ENCODE assay signal across 9 mouse cellular contexts in genomic region chr2:91930761-91931291, GRCm38 (mm10). TPM values are rescaled to one million over a fixed set of nuclear protein-coding genes. Genes with fewer than 3 reads are reported as not detected.
DNase-seq lines count a peak whose midpoint lies in the region; ATAC-seq and TF ChIP-seq lines count a peak whose summit lies in the region.
"Had no signal": no experiment of that assay in that cellular context is flagged by ENCODE, and none has a peak within 500 bp of the region (broad histone marks: within the 10 kb centered on the region; RNA-seq: fewer than 3 reads in every experiment).

No protein-coding gene starts in this region.

- peak overlapping the region; percentile 70 for H3K9ac ChIP-seq in heart, embryonic 16.5 days (ENCODE audit: low read length)
- H3K9ac ChIP-seq in limb, embryonic 12.5 days (replicated peaks) = peak overlapping the region; percentile 99
- peak overlapping the region; percentile 87 for H3K9ac ChIP-seq in stomach, embryonic 14.5 days (replicated peaks; ENCODE audit: low read depth, low read length)

- no peak for DNase-seq in gastrocnemius, adult 2 months
- no peak for DNase-seq in gastrocnemius, postnatal 25 days
- DNase-seq in R1 (ENCODE audit: low read depth, low spot score) = peak; percentile 25
- DNase-seq in left cerebral cortex, adult 8-10 months (ENCODE audit: low spot score in 2 of 2) = no peak
- DNase-seq in urinary bladder, postnatal 14 days (ENCODE audit: low spot score) = no peak

- no peak for ATAC-seq in heart, embryonic 16.5 days (replicated peaks; ENCODE audit: extremely low read depth, insufficient read depth, low FRiP score)
- ATAC-seq in limb, embryonic 12.5 days (ENCODE audit: insufficient number of reproducible peaks, insufficient read depth, low FRiP score, low TSS enrichment, low read depth) = no peak
- no peak for ATAC-seq in stomach, embryonic 14.5 days (ENCODE audit: insufficient number of reproducible peaks, insufficient read depth, low FRiP score, low read depth)

- H3K27me3 ChIP-seq in heart, embryonic 16.5 days (ENCODE audit: control insufficient read depth, insufficient read depth, low read length) = peaks cover 3% of the 10 kb centered on the region; the same call in 1 of the 2 replicates
- no peaks in the 10 kb centered on the region for H3K27me3 ChIP-seq in limb, embryonic 12.5 days
- no peaks in the 10 kb centered on the region for H3K27me3 ChIP-seq in stomach, embryonic 14.5 days (ENCODE audit: control insufficient read depth, insufficient read depth, low read length)

- no peak for TF ChIP-seq CTCF in gastrocnemius, adult 2 months (IDR thresholded peaks at IDR 0.05)

- no peak overlapping the region for H3K27ac ChIP-seq in gastrocnemius, adult 2 months
- peak overlapping the region; percentile 65 for H3K27ac ChIP-seq in heart, embryonic 16.5 days (ENCODE audit: low read length)
- H3K27ac ChIP-seq in limb, embryonic 12.5 days = peak overlapping the region; percentile 99
- peak overlapping the region; percentile 98 for H3K27ac ChIP-seq in stomach, embryonic 14.5 days (ENCODE audit: low read length)

- 17% methylated on average over 23 of the region's 23 CpGs for WGBS in heart, embryonic 16.5 days
- under 1% methylated on average over 23 of the region's 23 CpGs for WGBS in limb, embryonic 12.5 days
- 7% methylated on average over 23 of the region's 23 CpGs for WGBS in stomach, embryonic 14.5 days

- H3K4me3 ChIP-seq in gastrocnemius, adult 2 months = peak overlapping the region; percentile 60
- peak overlapping the region; percentile 53 for H3K4me3 ChIP-seq in heart, embryonic 16.5 days (ENCODE audit: low read length)
- H3K4me3 ChIP-seq in limb, embryonic 12.5 days (replicated peaks) = peak overlapping the region; percentile 80
- H3K4me3 ChIP-seq in stomach, embryonic 14.5 days (ENCODE audit: low read depth, low read length) = peak overlapping the region; percentile 80

- peaks cover 25% of the 10 kb centered on the region for H3K4me1 ChIP-seq in heart, embryonic 16.5 days (ENCODE audit: control insufficient read depth, insufficient read depth, low read length)
- H3K4me1 ChIP-seq in limb, embryonic 12.5 days (replicated peaks) = peaks cover 47% of the 10 kb centered on the region
- peaks cover 26% of the 10 kb centered on the region for H3K4me1 ChIP-seq in stomach, embryonic 14.5 days (ENCODE audit: control insufficient read depth, insufficient read depth, low read length)

- peaks cover 14% of the 10 kb centered on the region for H3K36me3 ChIP-seq in heart, embryonic 16.5 days (ENCODE audit: control insufficient read depth, insufficient read depth)
- peaks cover 37% of the 10 kb centered on the region for H3K36me3 ChIP-seq in limb, embryonic 12.5 days
- H3K36me3 ChIP-seq in stomach, embryonic 14.5 days (ENCODE audit: control insufficient read depth, insufficient read depth, low read length) = peaks cover 17% of the 10 kb centered on the region

- no peaks in the 10 kb centered on the region for H3K9me3 ChIP-seq in heart, embryonic 16.5 days (replicated peaks; ENCODE audit: control insufficient read depth, low read length)
- no peaks in the 10 kb centered on the region for H3K9me3 ChIP-seq in limb, embryonic 12.5 days
- no peaks in the 10 kb centered on the region for H3K9me3 ChIP-seq in stomach, embryonic 14.5 days (ENCODE audit: control insufficient read depth, low read depth, low read length)

- peak overlapping the region; percentile 80 for H3K4me2 ChIP-seq in heart, embryonic 16.5 days (ENCODE audit: low read depth, low read length)
- H3K4me2 ChIP-seq in limb, embryonic 12.5 days = peak overlapping the region; percentile 83
- peak overlapping the region; percentile 93 for H3K4me2 ChIP-seq in stomach, embryonic 14.5 days (replicated peaks; ENCODE audit: low read depth, low read length)

- intact Hi-C loops in gastrocnemius, adult 2 months (cut with DNase I) = no loop called here

RNA-seq across cellular contexts. Expression of gene Mdk, which starts 1.3 kb away (rescaled TPM):
- under 1 TPM; 0.51 to 0.92 TPM for total RNA-seq in gastrocnemius, adult 2 months (2021)
- 1 to 10 TPM; 3.3 to 3.4 TPM for total RNA-seq in gastrocnemius, postnatal 25 days (2021)
- 211 and 253 TPM in 2 replicates for polyA plus RNA-seq in heart, embryonic 16.5 days (2015; fragmentation: Nextera tagmentation; extraction: Ambion mirVana)
- polyA plus RNA-seq in limb, embryonic 12.5 days (2016; fragmentation: Nextera tagmentation; extraction: Ambion mirVana) = 2,281 and 2,291 TPM in 2 replicates
- 1,102 and 1,256 TPM in 2 replicates for polyA plus RNA-seq in stomach, embryonic 14.5 days (2014; fragmentation: Nextera tagmentation; extraction: Ambion mirVana)
- total RNA-seq in left cerebral cortex, adult 8-10 months (2022) = 10 to 100 TPM; 17.9 to 21.1 (median 19.8) TPM

RNA-seq across cellular contexts. Expression of gene Chrm4, which starts 3.8 kb away (rescaled TPM):
- total RNA-seq in gastrocnemius, adult 2 months (2021) = not detected
- not detected for total RNA-seq in gastrocnemius, postnatal 25 days (2021)
- not detected in 2 replicates for polyA plus RNA-seq in heart, embryonic 16.5 days (2015; fragmentation: Nextera tagmentation; extraction: Ambion mirVana)
- polyA plus RNA-seq in limb, embryonic 12.5 days (2016; fragmentation: Nextera tagmentation; extraction: Ambion mirVana) = 0.33 and 0.65 TPM in 2 replicates
- polyA plus RNA-seq in stomach, embryonic 14.5 days (2014; fragmentation: Nextera tagmentation; extraction: Ambion mirVana) = 0.17 TPM in 1 of 2 replicates, not detected in the other
- total RNA-seq in left cerebral cortex, adult 8-10 months (2022) = 10 to 100 TPM; 57.9 to 66.5 (median 60.3) TPM
- total RNA-seq: neutrophil, adult 5-6 weeks had no signal

RNA-seq across cellular contexts. Expression of gene Gm9821, which starts 14.7 kb away (rescaled TPM):
- not detected for total RNA-seq in gastrocnemius, adult 2 months (2021)
- total RNA-seq in gastrocnemius, postnatal 25 days (2021) = not detected
- 2.1 and 2.7 TPM in 2 replicates for polyA plus RNA-seq in heart, embryonic 16.5 days (2015; fragmentation: Nextera tagmentation; extraction: Ambion mirVana)
- 0.28 and 0.59 TPM in 2 replicates for polyA plus RNA-seq in limb, embryonic 12.5 days (2016; fragmentation: Nextera tagmentation; extraction: Ambion mirVana)
- polyA plus RNA-seq in stomach, embryonic 14.5 days (2014; fragmentation: Nextera tagmentation; extraction: Ambion mirVana) = 1.2 and 1.4 TPM in 2 replicates
- total RNA-seq in left cerebral cortex, adult 8-10 months (2022) = not detected

RNA-seq across cellular contexts. Expression of gene Dgkz, which starts 44.8 kb away (rescaled TPM):
- total RNA-seq in gastrocnemius, adult 2 months (2021) = 10 to 100 TPM; 33.7 to 37.5 TPM
- 10 to 100 TPM; 32.3 to 34.8 TPM for total RNA-seq in gastrocnemius, postnatal 25 days (2021)
- 43.1 and 46.8 TPM in 2 replicates for polyA plus RNA-seq in heart, embryonic 16.5 days (2015; fragmentation: Nextera tagmentation; extraction: Ambion mirVana)
- 33.7 and 39.9 TPM in 2 replicates for polyA plus RNA-seq in limb, embryonic 12.5 days (2016; fragmentation: Nextera tagmentation; extraction: Ambion mirVana)
- polyA plus RNA-seq in stomach, embryonic 14.5 days (2014; fragmentation: Nextera tagmentation; extraction: Ambion mirVana) = 45.4 and 47.9 TPM in 2 replicates
- total RNA-seq in left cerebral cortex, adult 8-10 months (2022) = 100 to 1,000 TPM; 414 to 471 (median 424) TPM

Comparison
In these comparisons a context has a peak if more than half of its experiments do, and no peak if none do; other contexts are left out.
1. RNA of gene Mdk, which starts 1.3 kb away (total RNA-seq): 17.9 to 21.1 TPM in left cerebral cortex, adult 8-10 months; 3.3 to 3.4 TPM in gastrocnemius, postnatal 25 days and 0.51 to 0.92 TPM in gastrocnemius, adult 2 months; every median in the first group is over 4 times any median in the second.
2. RNA of gene Chrm4, which starts 3.8 kb away (total RNA-seq): 57.9 to 66.5 TPM in left cerebral cortex, adult 8-10 months; not detected in gastrocnemius, postnatal 25 days and not detected in gastrocnemius, adult 2 months; every median in the first group is over 10 times any median in the second.
3. Peak in every context shown above with its lines, with median percentiles within 50 percentile points of each other: H3K4me3 ChIP-seq, H3K4me2 ChIP-seq and H3K9ac ChIP-seq.